Mouse (Mus musculus) bone marrow, adult 2 months (tissue): ENCODE measurements around the gene Larp7.

Experiments used
- CTCF ChIP-seq: fragments of 200-500 bp; IDR thresholded peaks from 2 replicates; pipeline ENCODE4 v1.5.1; 2011; ENCODE audit warnings: low read length, control low read depth; ENCODE audit not compliant: control insufficient read depth, insufficient read depth
- POLR2A ChIP-seq: fragments of 200-500 bp; IDR thresholded peaks from 2 replicates; pipeline ENCODE4 v1.6.1; 2011; ENCODE audit warnings: low read depth, mild to moderate bottlenecking, control low read depth, low read length, borderline replicate concordance; ENCODE audit not compliant: control insufficient read depth

GRCm38 (mm10) chr3:127498742-127499400 is 54.3 kb downstream of the Larp7 start, which contains the start of gene Ank2:
- TF ChIP-seq POLR2A (no peak), CTCF (no peak)
